Mouse (Mus musculus): Measurements from ENCODE around the gene Actn4.

The Actn4 gene

GRCm38 (mm10) chr7:28847273-28847672 is 114.9 kb downstream of the Actn4 start:
- no peak for DNase-seq (ENCODE audit: low spot score)
